Mouse (Mus musculus): Measurements from ENCODE around the gene Gm648. TPM values are rescaled to one million over a fixed set of nuclear protein-coding genes. Genes with fewer than 3 reads are reported as not detected.

Gene Gm648
- polyA plus RNA-seq (2021; fragmentation: Nextera tagmentation), result not detected in 2 replicates
- long read RNA-seq, experiment 1, result 0 reads
- long read RNA-seq, experiment 2, result 0 reads

GRCm38 (mm10) chrX:56549506-56549905, at the start of gene Gm648:
Gene Gm648 (minus strand): TSS chrX:56549606.

GRCm38 (mm10) chrX:56597887-56598640, 48.7 kb upstream of the Gm648 start, which contains the start of gene Mmgt1:
Gene Mmgt1 (minus strand): TSS chrX:56598069.

GRCm38 (mm10) chrX:56524442-56524841, 25.0 kb downstream of the Gm648 start, which contains the start of gene Gm10477:
Gene Gm10477 (plus strand): TSS chrX:56524742.

Other genes starting within 250 kb of the Gm648 start
- gene Zfp449, start 203.2 kb downstream of the Gm648 start, polyA plus RNA-seq (2021; fragmentation: Nextera tagmentation), result 2.1 TPM in 2 replicates
- gene Smim10l2a, start 175.0 kb downstream of the Gm648 start, polyA plus RNA-seq (2021; fragmentation: Nextera tagmentation), result 16.1 and 19.0 TPM in 2 replicates
- gene Gm2174, start 101.6 kb downstream of the Gm648 start, polyA plus RNA-seq (2021; fragmentation: Nextera tagmentation), result 0.88 TPM in 1 of 2 replicates, not detected in the other
- gene Ints6l, start 94.7 kb downstream of the Gm648 start, polyA plus RNA-seq (2021; fragmentation: Nextera tagmentation), result 3.0 and 4.2 TPM in 2 replicates
- gene Gm10477, start 24.9 kb downstream of the Gm648 start, polyA plus RNA-seq (2021; fragmentation: Nextera tagmentation), result not detected in 2 replicates
- 15.2 and 19.2 TPM in 2 replicates for gene Mmgt1, start 48.5 kb upstream of the Gm648 start, polyA plus RNA-seq (2021; fragmentation: Nextera tagmentation)
- gene Slc9a6, start 60.2 kb upstream of the Gm648 start, polyA plus RNA-seq (2021; fragmentation: Nextera tagmentation), result 14.7 and 19.8 TPM in 2 replicates
- gene Fhl1, start 182.2 kb upstream of the Gm648 start, polyA plus RNA-seq (2021; fragmentation: Nextera tagmentation), result 48.0 and 57.4 TPM in 2 replicates

All from left cerebral cortex, adult 6 months (tissue).